Mouse (Mus musculus) regulatory T cell (primary cell): ENCODE data around the gene Pitpnm1.

Experiments
- in situ Hi-C: fragments of 300-600 bp; cut with MboI, MseI; formaldehyde crosslinking; loops from one replicate; pipeline ENCODE4 v1.15.1; 2025; ENCODE audit warnings: high pct_unique_total_duplicates

The Pitpnm1 gene

GRCm38 (mm10) chr19:4152445-4153231 lies 52.8 kb downstream of the Pitpnm1 start:
- in situ Hi-C loops = loop anchor here (5.0 kb wide), 1 partner anchor 50 kb away; the partner anchor contains the start of gene Rad9a

GRCm38 (mm10) chr19:4153232-4153654 lies 53.4 kb downstream of the Pitpnm1 start, which contains the start of gene Ptprcap:
Gene Ptprcap (plus strand): TSS chr19:4153604.
- in situ Hi-C loops = loop anchor here (5.0 kb wide), 1 partner anchor 49 kb away; the partner anchor contains the start of gene Rad9a

DNA sequence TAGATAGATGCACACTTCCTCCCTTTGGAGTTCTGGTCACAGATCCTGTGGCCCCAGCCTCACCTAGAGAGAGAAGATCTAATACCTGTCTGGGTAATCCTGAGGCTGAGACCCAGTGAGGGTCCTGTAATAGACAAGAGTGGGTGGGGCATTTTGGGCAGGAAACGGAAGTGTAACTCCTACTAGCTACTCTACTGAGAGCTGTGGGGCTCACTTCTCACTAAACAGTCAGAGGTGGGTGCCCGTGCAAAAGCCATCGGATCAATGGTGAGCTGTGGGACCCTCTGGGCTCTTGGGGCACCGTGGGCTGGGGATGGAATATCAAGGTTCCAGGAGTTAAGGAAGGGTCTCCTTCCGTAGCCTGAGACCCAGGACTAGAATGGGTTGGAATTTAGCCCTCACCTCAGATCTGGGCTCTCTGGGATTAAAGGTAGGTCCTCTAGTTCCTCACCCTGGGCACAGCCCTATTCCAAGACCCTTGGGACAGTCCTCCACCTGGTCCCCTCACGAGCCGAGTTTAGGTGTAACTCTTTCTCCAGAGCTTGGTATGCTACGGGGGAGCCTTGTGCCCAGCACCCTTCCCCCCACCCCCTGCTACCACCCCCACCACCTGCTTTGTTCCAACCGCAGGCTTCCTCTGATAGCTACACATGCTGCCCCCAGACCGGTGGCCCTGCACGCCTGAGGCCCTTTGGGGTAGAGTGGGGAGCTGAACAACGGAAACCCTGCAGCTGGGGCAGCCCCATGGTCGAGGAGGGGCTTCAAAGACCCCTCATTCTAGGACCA lies 54.8 kb downstream of the Pitpnm1 start:
- in situ Hi-C loops = loop anchor here (5.0 kb wide), 1 partner anchor 48 kb away; the partner anchor contains the start of gene Rad9a

- in situ Hi-C loops = no loop called here
Measured at GRCm38 (mm10) chr19:4155223-4156072, 55.6 kb downstream of the Pitpnm1 start.

GRCm38 (mm10) chr19:4156073-4156579 lies 56.3 kb downstream of the Pitpnm1 start:
- in situ Hi-C loops = no loop called here

DNA sequence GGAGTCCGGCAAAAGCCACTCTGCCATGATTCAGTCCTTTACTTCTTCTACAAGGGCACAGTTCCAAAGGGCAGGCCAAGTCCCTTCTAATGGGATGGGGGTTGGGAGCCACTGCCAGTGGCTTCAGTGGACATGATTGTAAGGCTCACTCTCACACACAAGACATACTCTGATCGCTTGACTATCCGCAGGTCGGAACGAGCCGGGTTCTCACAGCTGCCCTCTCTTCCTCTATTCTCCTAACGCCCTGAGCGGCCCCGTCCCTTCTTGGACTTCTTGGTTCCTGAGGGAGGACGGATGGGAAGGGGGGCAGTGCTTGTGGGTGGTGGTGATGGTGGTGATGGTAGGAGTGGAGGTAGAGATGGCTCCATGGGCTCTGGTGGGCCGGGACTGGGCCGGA lies 57.0 kb downstream of the Pitpnm1 start:
- in situ Hi-C loops = no loop called here

DNA sequence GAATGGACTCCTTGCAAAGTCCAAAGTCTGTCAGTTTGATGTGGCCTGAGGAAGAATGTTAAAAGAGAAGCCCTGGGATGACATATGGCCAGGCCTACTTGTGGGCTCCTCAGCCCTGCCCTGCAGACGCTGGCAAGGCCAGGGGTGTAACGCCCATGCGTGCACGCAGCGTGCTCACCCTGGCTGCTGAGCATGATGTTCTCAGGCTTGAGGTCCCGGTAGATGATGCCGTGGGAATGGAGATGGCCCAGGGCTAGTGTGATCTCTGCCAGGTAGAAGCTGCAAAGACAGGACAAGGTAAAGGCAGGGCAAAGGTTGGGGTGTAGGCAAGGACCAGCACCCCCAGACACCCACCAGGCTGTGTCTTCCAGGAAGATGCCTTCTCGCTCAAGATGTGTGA lies 59.3 kb downstream of the Pitpnm1 start:
- in situ Hi-C loops = no loop called here

DNA sequence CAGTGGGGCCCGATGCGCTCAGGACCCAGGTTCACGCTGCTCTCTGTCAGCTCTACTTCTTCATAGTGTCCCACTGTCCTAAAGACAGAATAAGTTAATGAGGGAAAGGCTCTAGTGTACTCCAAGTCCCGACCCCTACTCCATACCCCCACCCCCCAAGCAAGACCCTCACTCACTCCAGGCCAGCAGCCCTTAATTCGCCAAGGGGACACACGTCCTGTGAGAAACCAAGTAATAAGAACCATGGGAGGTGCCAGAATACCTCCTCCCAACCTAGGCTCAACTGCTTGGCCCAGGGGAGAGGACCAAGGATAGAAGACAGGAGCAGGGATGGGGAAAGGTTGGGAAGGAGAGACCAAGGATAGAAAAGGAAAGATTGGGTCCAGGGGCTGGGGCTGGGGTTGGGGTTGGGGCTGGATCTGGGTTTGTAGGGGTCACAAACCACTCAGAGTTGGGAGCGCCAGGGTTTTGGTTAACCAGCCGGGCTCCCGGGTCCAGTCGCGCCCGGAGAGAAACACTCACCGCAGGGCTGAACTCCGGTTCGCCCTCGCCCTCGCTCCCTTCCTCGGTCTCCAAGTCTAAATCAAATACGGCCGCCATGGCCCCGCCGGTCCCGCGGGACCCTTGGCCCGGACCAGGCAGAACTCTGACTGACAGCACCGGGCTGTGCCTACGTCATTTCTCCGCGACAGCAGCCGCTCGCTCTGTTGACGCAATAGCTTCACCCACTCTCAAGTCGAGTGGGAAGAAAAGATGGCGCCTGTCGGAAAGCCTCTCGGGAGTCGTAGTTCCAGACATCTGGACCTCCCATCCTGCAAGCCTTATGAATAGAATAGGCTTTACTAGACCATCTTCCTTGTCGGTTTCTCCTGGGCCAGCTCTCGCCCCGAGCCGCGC lies 63.1 kb downstream of the Pitpnm1 start, which contains the start of gene Rps6kb2:
Gene Rps6kb2 (minus strand): TSS at position 709 of the 897 bp plus-strand sequence.
- in situ Hi-C loops = no loop called here

DNA sequence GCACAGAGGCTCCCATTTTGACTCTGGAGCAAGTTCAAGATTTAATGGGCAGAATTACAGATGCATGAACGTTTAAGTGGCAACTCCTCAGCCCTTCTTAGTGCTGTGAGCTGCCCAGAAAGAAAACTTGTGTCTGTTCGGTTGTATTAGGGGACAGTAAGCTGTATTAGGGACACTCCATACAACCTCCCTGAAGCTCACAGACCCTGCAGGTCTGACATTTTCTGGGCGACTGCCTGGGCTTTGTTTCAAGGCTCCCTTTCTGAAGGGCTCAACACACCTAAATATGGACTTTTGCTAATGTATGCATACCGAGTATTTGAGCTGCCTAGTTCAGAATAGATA lies 63.7 kb downstream of the Pitpnm1 start:
- in situ Hi-C loops = no loop called here
